12 mouse cellular contexts compared by ENCODE assay signal in the genomic region with DNA sequence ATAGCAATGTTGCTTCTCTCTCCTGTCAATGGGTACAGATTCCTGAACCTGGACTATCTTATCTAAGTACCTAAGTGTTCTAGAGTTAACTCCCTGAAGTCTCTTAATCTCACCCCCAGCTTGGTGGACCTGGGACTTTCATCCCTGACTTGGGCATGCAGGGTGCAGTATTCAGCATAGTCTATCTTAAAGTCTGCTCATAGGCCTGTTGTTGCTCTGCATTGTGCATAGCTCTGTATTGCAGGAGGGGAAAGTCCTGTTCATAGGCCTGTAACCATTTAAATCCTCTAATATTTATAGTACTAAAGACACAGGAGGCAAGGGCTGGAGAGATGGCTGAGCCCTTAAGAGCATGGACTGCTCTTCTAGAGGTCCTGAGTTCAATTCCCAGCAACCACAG. TPM values are rescaled to one million over a fixed set of nuclear protein-coding genes. Genes with fewer than 3 reads are reported as not detected.
"Had no signal": no experiment of that assay in that cellular context is flagged by ENCODE, and none has a peak within 500 bp of the region (broad histone marks: within the 10 kb centered on the region; RNA-seq: fewer than 3 reads in every experiment).

No protein-coding gene starts in this region.

RNA-seq across cellular contexts. Expression of a gene that starts 5.6 kb away (rescaled TPM):
- polyA plus RNA-seq: embryonic facial prominence, embryonic 13.5 days; erythroblast, embryonic 14.5 days; forebrain, embryonic 12.5 days had no signal

RNA-seq across cellular contexts. Expression of a gene that starts 27.5 kb away (rescaled TPM):
- polyA plus RNA-seq: embryonic facial prominence, embryonic 10.5 days; embryonic facial prominence, embryonic 11.5 days; embryonic facial prominence, embryonic 12.5 days; embryonic facial prominence, embryonic 13.5 days; embryonic facial prominence, embryonic 15.5 days; erythroblast, embryonic 14.5 days; forebrain, embryonic 10.5 days; forebrain, embryonic 11.5 days; forebrain, embryonic 12.5 days; forebrain, embryonic 13.5 days; forebrain, embryonic 14.5 days; heart, adult 2 months had no signal
